Mouse (Mus musculus) brain, embryonic 18.5 days (tissue): ENCODE results near the gene Tmem184b.

Experiments
- DNase-seq: peaks from one replicate; pipeline ENCODE4 v3.0.0-alpha.2; 2012; ENCODE audit warnings: low read depth, low spot score

Gene Tmem184b

GRCm38 (mm10) chr15:79399231-79400052 lies 3.9 kb downstream of the Tmem184b start:
- no peak for DNase-seq

DNA sequence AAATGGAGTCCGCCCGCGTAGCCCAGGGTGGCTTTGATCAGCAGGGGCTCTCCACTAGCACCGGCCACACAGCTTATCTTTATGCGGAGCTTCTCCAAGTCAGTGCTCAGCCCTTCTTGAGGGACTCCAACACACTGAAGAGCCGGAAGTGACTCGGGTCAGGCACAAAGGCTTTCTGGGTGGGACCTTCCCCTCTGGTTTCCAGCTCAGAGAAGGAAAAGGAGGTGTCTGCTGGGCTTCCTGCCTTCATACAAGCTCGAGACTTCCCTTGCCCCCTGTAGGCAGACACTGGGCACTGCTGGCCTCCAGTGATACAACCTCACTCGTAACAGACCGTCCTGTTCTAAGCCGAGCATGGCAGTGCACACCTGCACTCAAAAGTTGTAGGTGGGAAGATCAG lies 6.6 kb downstream of the Tmem184b start:
- DNase-seq = no peak

- DNase-seq = no peak
Observed at GRCm38 (mm10) chr15:79395281-79395680, 8.1 kb downstream of the Tmem184b start.

- no peak for DNase-seq
Observed at GRCm38 (mm10) chr15:79394842-79395241, 8.5 kb downstream of the Tmem184b start.

- no peak for DNase-seq
Observed at GRCm38 (mm10) chr15:79393101-79393500, 10.3 kb downstream of the Tmem184b start.

DNA sequence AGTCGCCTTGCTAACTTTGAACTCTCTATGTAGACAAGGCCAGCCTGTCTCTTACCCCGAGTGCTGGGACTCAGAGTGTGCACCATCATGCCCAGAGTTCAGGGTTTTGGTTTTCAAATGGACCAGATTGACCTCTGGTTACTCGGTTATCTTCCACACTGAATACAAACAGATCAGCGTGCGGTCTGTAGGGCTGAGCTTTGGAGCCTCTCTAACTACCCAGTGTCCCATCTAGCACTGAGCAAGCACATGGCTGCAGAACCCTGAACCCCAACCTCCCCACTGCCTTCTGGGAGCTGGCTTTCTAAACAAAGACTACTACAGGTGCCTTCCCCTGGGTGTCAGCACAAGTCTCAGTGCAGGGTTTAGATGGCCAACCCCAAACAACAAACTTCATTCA lies 10.8 kb downstream of the Tmem184b start:
- DNase-seq = no peak

DNA sequence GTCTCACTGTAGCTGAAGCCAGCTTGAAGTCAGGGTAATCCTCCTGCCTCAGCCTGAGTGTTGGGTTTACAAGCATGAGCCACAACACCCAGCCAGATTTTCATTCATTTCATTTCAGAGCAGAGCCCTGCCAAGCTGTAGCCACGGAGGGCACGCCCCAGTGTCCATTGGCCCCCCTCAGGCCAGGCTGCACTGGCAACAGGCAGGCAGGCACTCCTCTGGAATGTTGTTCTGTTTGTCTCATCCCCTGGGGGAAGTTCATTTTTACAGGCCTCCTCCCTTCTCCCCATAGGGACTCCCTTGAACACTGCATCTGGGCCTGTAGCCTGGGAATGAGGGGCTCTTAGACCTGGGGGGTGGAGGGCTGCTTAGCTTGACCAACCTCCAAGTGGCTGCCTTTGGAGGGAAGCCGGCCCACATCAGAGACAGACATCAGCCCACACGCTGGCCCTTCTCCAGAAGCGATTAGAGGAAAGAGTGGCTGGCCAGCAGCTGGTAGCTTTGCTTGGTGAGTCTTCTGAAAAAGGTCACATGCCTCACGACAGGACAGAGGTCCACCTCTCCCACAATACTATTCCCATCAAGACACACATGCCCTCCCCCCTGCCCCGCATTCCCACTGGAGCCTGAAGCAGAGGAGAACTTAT lies 11.8 kb downstream of the Tmem184b start:
- no peak for DNase-seq

DNA sequence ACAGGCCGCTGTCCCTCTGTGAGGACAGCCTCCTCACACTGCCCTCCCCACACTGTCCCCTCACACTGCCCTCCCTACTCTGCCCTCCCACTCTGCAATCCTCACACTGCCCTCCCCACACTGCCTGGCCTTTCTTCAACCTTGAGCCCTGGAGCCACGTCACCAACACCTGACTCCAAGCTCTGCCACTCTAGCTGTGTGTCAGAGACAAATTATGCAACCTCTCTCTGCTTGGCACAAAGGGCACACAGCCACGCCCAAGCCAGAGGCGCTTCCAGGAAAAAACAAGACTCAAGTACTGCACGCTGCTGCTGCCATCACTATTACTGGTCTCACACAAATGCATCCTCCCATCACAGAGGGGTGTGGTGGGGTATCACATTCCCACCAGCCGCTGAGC lies 12.9 kb downstream of the Tmem184b start:
- DNase-seq = no peak

DNA sequence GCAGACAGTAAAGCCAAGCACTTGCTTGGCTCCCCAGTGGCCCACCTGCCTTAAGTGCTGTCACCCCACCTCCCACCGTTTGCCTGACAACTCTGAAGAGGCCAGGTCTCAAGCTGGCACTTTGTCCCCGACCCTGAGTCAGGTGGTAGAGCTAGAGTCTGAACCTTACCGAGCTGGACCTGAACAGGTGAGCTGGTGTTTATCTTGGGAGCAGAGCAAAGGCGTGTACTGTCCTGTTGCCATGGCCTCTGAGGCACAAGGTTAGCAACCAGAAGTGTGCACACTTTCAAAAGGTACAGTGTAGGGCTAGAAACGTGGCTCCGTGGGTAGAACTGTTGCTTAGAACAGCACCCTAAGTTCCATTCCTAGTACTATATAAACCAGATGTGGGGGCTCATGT lies 15.2 kb downstream of the Tmem184b start:
- no peak for DNase-seq

GRCm38 (mm10) chr15:79387611-79388010 lies 15.8 kb downstream of the Tmem184b start:
- no peak for DNase-seq

- no peak for DNase-seq
Observed at GRCm38 (mm10) chr15:79387081-79387480, 16.3 kb downstream of the Tmem184b start.

DNA sequence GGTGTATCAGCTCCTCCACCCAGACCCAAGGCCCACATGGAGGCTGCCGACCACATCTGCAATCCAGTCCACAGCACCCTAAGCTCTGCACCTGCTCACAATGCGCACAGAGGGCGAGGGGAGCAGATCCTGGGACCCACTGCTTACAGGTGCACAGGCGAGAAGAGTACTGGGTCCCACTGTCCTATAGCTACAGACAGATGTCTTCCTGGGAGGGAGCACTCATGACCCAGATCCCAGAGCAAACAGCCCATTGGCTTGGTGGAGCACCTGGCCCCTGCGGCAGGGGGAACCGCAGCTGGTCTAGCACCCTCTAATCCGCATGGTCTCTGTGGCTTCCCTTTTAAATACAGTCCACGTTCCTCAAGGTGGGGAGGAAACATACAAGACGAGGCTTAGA lies 21.7 kb downstream of the Tmem184b start:
- DNase-seq = no peak

GRCm38 (mm10) chr15:79380468-79381444 lies 22.6 kb downstream of the Tmem184b start:
- DNase-seq = no peak

- no peak for DNase-seq
Observed at GRCm38 (mm10) chr15:79379658-79380057, 23.7 kb downstream of the Tmem184b start.

DNA sequence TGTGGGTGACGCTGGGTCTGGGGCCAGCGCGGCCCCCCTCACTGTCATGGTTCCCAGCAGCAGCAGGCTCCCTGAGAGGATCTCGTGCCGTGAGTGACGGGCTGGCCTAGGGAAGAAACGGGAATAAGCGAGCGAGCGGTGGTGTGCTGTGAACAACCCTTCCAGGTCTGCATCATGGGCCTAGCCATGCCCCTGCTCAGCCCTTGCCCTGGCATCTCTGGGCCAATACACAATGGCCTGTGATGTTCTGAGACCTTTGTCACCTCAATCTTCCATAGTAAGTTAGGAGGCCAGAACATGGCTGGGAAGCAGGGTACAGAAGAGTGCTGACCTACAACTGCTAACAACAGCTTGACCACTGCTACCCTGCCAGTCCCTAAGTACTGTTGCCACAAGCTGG lies 24.8 kb downstream of the Tmem184b start:
- no peak for DNase-seq

GRCm38 (mm10) chr15:79377681-79378080 lies 25.7 kb downstream of the Tmem184b start:
- no peak for DNase-seq

- DNase-seq = no peak
Observed at GRCm38 (mm10) chr15:79374760-79375159, 28.6 kb downstream of the Tmem184b start.

GRCm38 (mm10) chr15:79370281-79370843 lies 33.0 kb downstream of the Tmem184b start:
- DNase-seq = no peak

GRCm38 (mm10) chr15:79369452-79370280 lies 33.7 kb downstream of the Tmem184b start:
- DNase-seq = no peak

GRCm38 (mm10) chr15:79368861-79369440 lies 34.4 kb downstream of the Tmem184b start:
- no peak for DNase-seq
